In genomic region chr13:95325907-95326550, GRCm38 (mm10) we compare ENCODE assay signal across 7 mouse cellular contexts. TPM values are rescaled to one million over a fixed set of nuclear protein-coding genes. Genes with fewer than 3 reads are reported as not detected.
DNase-seq lines count a peak whose midpoint lies in the region; ATAC-seq and TF ChIP-seq lines count a peak whose summit lies in the region.

No protein-coding gene starts in this region.

- TF ChIP-seq CTCF in lung, adult 2 months (IDR thresholded peaks at IDR 0.05; ENCODE audit: insufficient read depth, low read length): no peak
- no peak for TF ChIP-seq CTCF in embryonic fibroblast, embryonic 13.5 days (IDR thresholded peaks at IDR 0.05; ENCODE audit: borderline replicate concordance, insufficient read depth, low read length)

- no peak for DNase-seq in lung, adult 2 months
- no peak for DNase-seq in lung, postnatal 14 days
- no peak for DNase-seq in limb, embryonic 10.5 days (ENCODE audit: low spot score)
- no peak for DNase-seq in cerebellum, adult 9-10 months
- no peak for DNase-seq in layer of hippocampus, adult 9-10 months (ENCODE audit: low spot score)

- 0 out of 2 replicates have a peak, but pooled peaks cover 2% of the 10 kb centered on the region for H3K4me1 ChIP-seq in lung, adult 2 months (ENCODE audit: control insufficient read depth, insufficient read depth, low read length)
- H3K4me1 ChIP-seq in embryonic fibroblast, embryonic 13.5 days (ENCODE audit: control insufficient read depth, insufficient read depth, low read length): no peaks in the 10 kb centered on the region
- H3K4me1 ChIP-seq in limb, embryonic 10.5 days: peaks cover 27% of the 10 kb centered on the region
- peaks cover 41% of the 10 kb centered on the region for H3K4me1 ChIP-seq in neural tube, embryonic 15.5 days

- TF ChIP-seq POLR2A in lung, adult 2 months (IDR thresholded peaks at IDR 0.05; ENCODE audit: borderline replicate concordance, extremely low read depth, low read depth, low read length): no peak
- TF ChIP-seq POLR2A in embryonic fibroblast, embryonic 13.5 days (IDR thresholded peaks at IDR 0.05; ENCODE audit: low read depth, low read length): no peak; the same call in 1 of the 2 replicates

- H3K36me3 ChIP-seq in limb, embryonic 10.5 days: peaks cover 15% of the 10 kb centered on the region
- no peaks in the 10 kb centered on the region for H3K36me3 ChIP-seq in neural tube, embryonic 15.5 days

- peak overlapping the region; percentile 93 for H3K27ac ChIP-seq in embryonic fibroblast, embryonic 13.5 days (ENCODE audit: insufficient read depth, low read length)
- peak overlapping the region; percentile 100 for H3K27ac ChIP-seq in limb, embryonic 10.5 days
- H3K27ac ChIP-seq in neural tube, embryonic 15.5 days (replicated peaks): peak overlapping the region; percentile 95

- ATAC-seq in neural tube, embryonic 15.5 days (ENCODE audit: low FRiP score): no peak

- WGBS in lung, adult 2 months: 9% methylated on average over 5 of the region's 5 CpGs
- 10% methylated on average over 5 of the region's 5 CpGs for WGBS in limb, embryonic 10.5 days
- 12% methylated on average over 5 of the region's 5 CpGs for WGBS in neural tube, embryonic 15.5 days

- H3K4me2 ChIP-seq in neural tube, embryonic 15.5 days: peak overlapping the region; percentile 83

- H3K9me3 ChIP-seq in limb, embryonic 10.5 days (replicated peaks): no peaks in the 10 kb centered on the region
- no peaks in the 10 kb centered on the region for H3K9me3 ChIP-seq in neural tube, embryonic 15.5 days (replicated peaks)

- peak overlapping the region; percentile 85 for H3K9ac ChIP-seq in neural tube, embryonic 15.5 days (replicated peaks)

- peak overlapping the region; percentile 90 for H3K4me3 ChIP-seq in lung, adult 2 months (replicated peaks; ENCODE audit: extremely low read depth, low read depth, low read length)
- H3K4me3 ChIP-seq in embryonic fibroblast, embryonic 13.5 days (ENCODE audit: insufficient read depth, low read length): peak overlapping the region; percentile 73
- peak overlapping the region; percentile 75 for H3K4me3 ChIP-seq in limb, embryonic 10.5 days
- peak overlapping the region; percentile 68 for H3K4me3 ChIP-seq in neural tube, embryonic 15.5 days (replicated peaks)

- H3K27me3 ChIP-seq in limb, embryonic 10.5 days (ENCODE audit: low read depth, poor library complexity, severe bottlenecking): no peaks in the 10 kb centered on the region
- no peaks in the 10 kb centered on the region for H3K27me3 ChIP-seq in neural tube, embryonic 15.5 days (replicated peaks)

RNA-seq across cellular contexts. Expression of gene Zbed3, which starts 2.6 kb away (rescaled TPM):
- polyA plus RNA-seq in lung, adult 2 months (2012; rRNA removed): 23.4 and 26.1 TPM in 2 replicates
- 36.5 and 58.5 TPM in 2 replicates for polyA plus RNA-seq in embryonic fibroblast, embryonic 13.5 days (2011; ENCODE audit: insufficient read length, low read depth, missing spikeins)
- polyA plus RNA-seq in limb, embryonic 10.5 days (2016; fragmentation: Nextera tagmentation; extraction: Ambion mirVana): 81.8 and 98.6 TPM in 2 replicates
- polyA plus RNA-seq in neural tube, embryonic 15.5 days (2015; fragmentation: Nextera tagmentation; extraction: Ambion mirVana): 31.7 and 40.6 TPM in 2 replicates

RNA-seq across cellular contexts. Expression of gene Aggf1, which starts 49.1 kb away (rescaled TPM):
- polyA plus RNA-seq in lung, adult 2 months (2012; rRNA removed): 18.2 TPM in 2 replicates
- 24.1 and 24.2 TPM in 2 replicates for polyA plus RNA-seq in embryonic fibroblast, embryonic 13.5 days (2011; ENCODE audit: insufficient read length, low read depth, missing spikeins)
- polyA plus RNA-seq in limb, embryonic 10.5 days (2016; fragmentation: Nextera tagmentation; extraction: Ambion mirVana): 38.9 and 44.6 TPM in 2 replicates
- 32.4 and 32.5 TPM in 2 replicates for polyA plus RNA-seq in neural tube, embryonic 15.5 days (2015; fragmentation: Nextera tagmentation; extraction: Ambion mirVana)
